Mouse (Mus musculus) C2C12 (cell line): ENCODE measurements around the gene Zyg11a.

Experiments used
- CEBPB ChIP-seq: IDR thresholded peaks from one replicate; pipeline ENCODE4 v1.6.1; 2011; ENCODE audit warnings: low read depth, mild to moderate bottlenecking, control low read depth, moderate library complexity
- CTCF ChIP-seq: IDR thresholded peaks from one replicate; pipeline ENCODE4 v1.5.1; 2011; ENCODE audit not compliant: control insufficient read depth, insufficient read depth, insufficient read length
- MAX ChIP-seq: IDR thresholded peaks from one replicate; pipeline ENCODE4 v1.6.1; 2011; ENCODE audit warnings: mild to moderate bottlenecking, control low read depth
- MYOD1 ChIP-seq: IDR thresholded peaks from one replicate; pipeline ENCODE4 v1.6.1; 2011; ENCODE audit warnings: low read depth; ENCODE audit not compliant: control insufficient read depth, insufficient read length
- MYOG ChIP-seq: IDR thresholded peaks from one replicate; pipeline ENCODE4 v1.6.1; 2011; ENCODE audit not compliant: control insufficient read depth, insufficient read length; ENCODE audit errors: extremely low read depth
- USF1 ChIP-seq: IDR thresholded peaks from one replicate; pipeline ENCODE4 v1.6.1; 2011; ENCODE audit warnings: low read depth, mild to moderate bottlenecking, control low read depth, moderate library complexity

- TF ChIP-seq MAX (no peak), CTCF (no peak), USF1 (no peak), MYOG (no peak), MYOD1 (no peak), CEBPB (no peak)
These were observed 74.1 kb downstream of the Zyg11a start for GRCm38 (mm10) chr4:108143778-108144177.
